In the genomic region with DNA sequence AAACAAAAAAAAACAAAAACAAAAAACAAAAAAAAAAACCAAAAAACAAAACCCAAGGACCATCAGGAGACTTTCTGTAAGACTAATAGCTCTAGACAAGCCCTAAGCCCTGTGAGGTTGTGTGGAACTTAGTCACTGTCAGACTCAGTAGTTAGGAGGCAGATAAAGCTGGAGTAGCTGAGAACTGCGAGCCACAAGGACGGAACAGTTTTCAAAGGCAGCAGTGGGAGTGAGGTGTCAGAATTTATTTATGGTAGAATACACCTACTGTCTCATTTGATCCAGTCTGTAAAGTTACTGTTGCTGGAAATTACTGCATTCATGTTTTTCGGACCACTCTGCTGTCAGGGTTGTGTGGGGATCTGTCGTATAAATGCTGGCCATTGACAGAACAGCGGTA, we compare ENCODE assay signal across 19 mouse cellular contexts.
DNase-seq lines count a peak whose midpoint lies in the region; ATAC-seq lines count a peak whose summit lies in the region.
"Had no signal": no experiment of that assay in that cellular context is flagged by ENCODE, and none has a peak within 500 bp of the region (broad histone marks: within the 10 kb centered on the region; RNA-seq: fewer than 3 reads in every experiment).

No protein-coding gene starts in this region.

- peak; percentile 17 for DNase-seq in heart, adult 11 months
- DNase-seq in right cerebral cortex, adult 18-20 months = peak; percentile 20
- no peak for DNase-seq in right cerebral cortex, postnatal 25 days
- peak; percentile 23 for DNase-seq in telencephalon, adult 2 months (ENCODE audit: low read depth, low spot score)
- DNase-seq in adrenal gland, postnatal 14 days = no peak
- DNase-seq: adrenal gland, adult 2 months; adrenal gland, postnatal 10 days; adrenal gland, postnatal 36 days; cerebellum, adult 11 months; cerebellum, adult 18-20 months; cerebellum, adult 8-10 months; cerebellum, adult 9-11 months; cerebellum, postnatal 14 days; forebrain, postnatal 0 days had no signal

- no peak for ATAC-seq in heart, embryonic 11.5 days (replicated peaks; ENCODE audit: insufficient number of reproducible peaks, low FRiP score, low TSS enrichment)
- ATAC-seq: forebrain, embryonic 13.5 days; forebrain, embryonic 15.5 days; forebrain, postnatal 0 days had no signal

- H3K4me1 ChIP-seq in heart, embryonic 11.5 days (ENCODE audit: control insufficient read depth, insufficient read depth, low read length) = no peaks in the 10 kb centered on the region
- H3K4me1 ChIP-seq: embryonic facial prominence, embryonic 12.5 days; forebrain, embryonic 13.5 days; forebrain, embryonic 15.5 days had no signal

- H3K27me3 ChIP-seq in heart, embryonic 11.5 days (ENCODE audit: control insufficient read depth, insufficient read depth, low read length) = no peaks in the 10 kb centered on the region
- H3K27me3 ChIP-seq: embryonic facial prominence, embryonic 12.5 days; forebrain, embryonic 13.5 days; forebrain, embryonic 15.5 days had no signal

- H3K4me3 ChIP-seq in heart, embryonic 11.5 days (ENCODE audit: low read depth, low read length) = no peak overlapping the region
- H3K4me3 ChIP-seq: embryonic facial prominence, embryonic 10.5 days; embryonic facial prominence, embryonic 12.5 days; forebrain, embryonic 13.5 days; forebrain, embryonic 15.5 days had no signal

- H3K9ac ChIP-seq in heart, embryonic 11.5 days (ENCODE audit: low read depth, low read length) = no peak overlapping the region
- H3K9ac ChIP-seq: embryonic facial prominence, embryonic 12.5 days; forebrain, embryonic 13.5 days; forebrain, embryonic 15.5 days; forebrain, postnatal 0 days had no signal

- WGBS in heart, embryonic 11.5 days (ENCODE audit: insufficient replicate concordance) = 76% methylated on average over 5 of the region's 5 CpGs

- no peak overlapping the region for H3K4me2 ChIP-seq in heart, embryonic 11.5 days
- H3K4me2 ChIP-seq: embryonic facial prominence, embryonic 12.5 days; forebrain, embryonic 13.5 days; forebrain, embryonic 15.5 days had no signal

- H3K9me3 ChIP-seq in heart, embryonic 11.5 days (replicated peaks; ENCODE audit: control insufficient read depth, low read length) = no peaks in the 10 kb centered on the region
- H3K9me3 ChIP-seq: embryonic facial prominence, embryonic 10.5 days; embryonic facial prominence, embryonic 12.5 days; forebrain, embryonic 13.5 days; forebrain, embryonic 15.5 days had no signal

- H3K27ac ChIP-seq in heart, embryonic 11.5 days (ENCODE audit: low read depth, low read length) = no peak overlapping the region
- H3K27ac ChIP-seq: embryonic facial prominence, embryonic 10.5 days; embryonic facial prominence, embryonic 12.5 days; forebrain, embryonic 13.5 days; forebrain, embryonic 15.5 days had no signal

- no peaks in the 10 kb centered on the region for H3K36me3 ChIP-seq in heart, embryonic 11.5 days (ENCODE audit: control insufficient read depth, insufficient read depth, low read length)
- H3K36me3 ChIP-seq: embryonic facial prominence, embryonic 10.5 days; embryonic facial prominence, embryonic 12.5 days; forebrain, embryonic 15.5 days had no signal

Comparison
In these comparisons a context has a peak if more than half of its experiments do, and no peak if none do; other contexts are left out.
1. DNase-seq: peak in heart, adult 11 months (single experiment), right cerebral cortex, adult 18-20 months (single experiment) and telencephalon, adult 2 months (single experiment); none in right cerebral cortex, postnatal 25 days (single experiment) and adrenal gland, postnatal 14 days (single experiment).